Mouse (Mus musculus) testis, adult 2 months (tissue): ENCODE measurements around the gene Unc119b.

Source experiments
- CTCF ChIP-seq: fragments of 200-500 bp; IDR thresholded peaks from 2 replicates; pipeline ENCODE4 v1.5.1; 2012; ENCODE audit warnings: low read depth, mild to moderate bottlenecking, inconsistent platforms, low read length, moderate library complexity; ENCODE audit not compliant: control insufficient read depth, insufficient read depth, insufficient replicate concordance
- POLR2A ChIP-seq: fragments of 200-500 bp; IDR thresholded peaks from 2 replicates; pipeline ENCODE4 v1.6.1; 2012; ENCODE audit warnings: low read depth, mild to moderate bottlenecking, inconsistent platforms, low read length, moderate library complexity; ENCODE audit not compliant: control insufficient read depth

DNA sequence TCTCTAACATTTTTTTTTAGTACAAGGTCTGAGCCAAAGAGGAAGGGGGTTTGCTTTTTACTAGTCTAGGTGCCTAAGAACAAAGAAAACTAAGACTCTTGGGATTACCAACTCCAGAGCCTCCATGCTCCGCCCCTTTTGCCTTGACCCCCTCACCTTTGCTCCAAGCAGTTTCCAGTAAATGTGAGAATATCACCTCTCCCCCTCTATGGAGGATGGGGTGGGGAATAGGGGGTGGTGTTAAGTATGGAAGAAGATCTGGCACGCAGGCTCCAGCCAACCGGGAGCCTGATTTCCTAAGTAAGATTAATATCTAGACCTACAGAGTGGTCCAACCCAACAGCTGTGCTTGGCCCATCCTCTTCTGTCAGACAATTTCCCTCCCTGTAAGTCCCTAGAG is 6.0 kb upstream of the Unc119b start:
- TF ChIP-seq CTCF (no peak), POLR2A (no peak)
